Mouse (Mus musculus): ENCODE data around the gene Il13. TPM values are rescaled to one million over a fixed set of nuclear protein-coding genes. Genes with fewer than 3 reads are reported as not detected.

The Il13 gene
- polyA plus RNA-seq, 1 experiment from 2014 or later: not detected

DNA sequence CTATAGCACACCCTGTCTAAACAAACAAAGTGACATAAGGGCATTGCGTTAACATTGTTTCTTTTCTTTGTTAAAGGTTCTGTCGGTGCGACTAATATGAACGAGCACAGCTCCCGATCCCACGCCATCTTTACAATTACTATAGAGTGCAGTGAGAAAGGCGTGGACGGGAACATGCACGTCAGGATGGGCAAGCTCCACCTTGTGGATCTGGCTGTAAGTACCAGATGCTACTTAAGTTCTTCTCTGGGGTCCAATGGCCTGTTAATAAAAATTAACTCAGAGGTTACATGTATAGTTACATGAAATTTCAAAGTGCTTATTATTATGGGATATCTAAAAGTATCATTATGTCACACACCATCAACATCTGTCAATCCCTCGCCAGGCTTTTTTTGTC, 51.4 kb downstream of the Il13 start:
- Histone ChIP-seq H3K27me3 (replicated peaks; ENCODE audit: control insufficient read depth, insufficient read depth, low read length) (no peaks in the 10 kb centered on the region), H3K4me1 (ENCODE audit: control insufficient read depth, insufficient read depth, low read length) (no peaks in the 10 kb centered on the region), H3K9me3 (replicated peaks; ENCODE audit: control insufficient read depth, low read length) (no peaks in the 10 kb centered on the region), H3K9ac (ENCODE audit: low read length) (no peak overlapping the region), H3K4me2 (ENCODE audit: low read length) (no peak overlapping the region), H3K36me3 (ENCODE audit: control insufficient read depth, insufficient read depth, low read length) (peaks cover 84% of the 10 kb centered on the region), H3K27ac (ENCODE audit: low read depth, low read length) (no peak overlapping the region), H3K4me3 (ENCODE audit: low read depth, low read length) (no peak overlapping the region)
- 75% methylated on average over 10 of the region's 10 CpGs for WGBS
- DNase-seq (ENCODE audit: low spot score): no peak
- ATAC-seq: no peak

Other genes starting within 250 kb of the Il13 start
- gene Leap2, start 211.5 kb downstream of the Il13 start, polyA plus RNA-seq (2014; fragmentation: Nextera tagmentation; extraction: Ambion mirVana): not detected in 2 replicates
- 637 and 819 TPM in 2 replicates for gene Uqcrq, start 203.9 kb downstream of the Il13 start, polyA plus RNA-seq (2014; fragmentation: Nextera tagmentation; extraction: Ambion mirVana)
- 3.3 and 3.9 TPM in 2 replicates for gene Gdf9, start 203.7 kb downstream of the Il13 start, polyA plus RNA-seq (2014; fragmentation: Nextera tagmentation; extraction: Ambion mirVana)
- not detected in 2 replicates for gene Gm10447, start 177.6 kb downstream of the Il13 start, polyA plus RNA-seq (2014; fragmentation: Nextera tagmentation; extraction: Ambion mirVana)
- 1.5 and 1.7 TPM in 2 replicates for gene Shroom1, start 177.5 kb downstream of the Il13 start, polyA plus RNA-seq (2014; fragmentation: Nextera tagmentation; extraction: Ambion mirVana)
- gene Gm9837, start 164.2 kb downstream of the Il13 start, polyA plus RNA-seq (2014; fragmentation: Nextera tagmentation; extraction: Ambion mirVana): not detected in 2 replicates
- gene Gm9945, start 154.5 kb downstream of the Il13 start, polyA plus RNA-seq (2014; fragmentation: Nextera tagmentation; extraction: Ambion mirVana): 0.19 TPM in 1 of 2 replicates, not detected in the other
- 1.2 and 1.7 TPM in 2 replicates for gene Sowaha, start 154.4 kb downstream of the Il13 start, polyA plus RNA-seq (2014; fragmentation: Nextera tagmentation; extraction: Ambion mirVana)
- 12.3 and 16.7 TPM in 2 replicates for gene Sept8, start 115.4 kb downstream of the Il13 start, polyA plus RNA-seq (2014; fragmentation: Nextera tagmentation; extraction: Ambion mirVana)
- gene Kif3a, start 67.3 kb downstream of the Il13 start, polyA plus RNA-seq (2014; fragmentation: Nextera tagmentation; extraction: Ambion mirVana): 215 and 216 TPM in 2 replicates
- 5.9 and 6.9 TPM in 2 replicates for gene Il4, start 16.0 kb downstream of the Il13 start, polyA plus RNA-seq (2014; fragmentation: Nextera tagmentation; extraction: Ambion mirVana)
- 10.6 and 11.0 TPM in 2 replicates for gene Rad50, start 72.6 kb upstream of the Il13 start, polyA plus RNA-seq (2014; fragmentation: Nextera tagmentation; extraction: Ambion mirVana)
- gene Il5, start 86.1 kb upstream of the Il13 start, polyA plus RNA-seq (2014; fragmentation: Nextera tagmentation; extraction: Ambion mirVana): not detected in 2 replicates
- gene Irf1, start 135.3 kb upstream of the Il13 start, polyA plus RNA-seq (2014; fragmentation: Nextera tagmentation; extraction: Ambion mirVana): 3.0 and 3.8 TPM in 2 replicates
- gene Gm17334, start 138.5 kb upstream of the Il13 start, polyA plus RNA-seq (2014; fragmentation: Nextera tagmentation; extraction: Ambion mirVana): not detected in 2 replicates
- not detected in 2 replicates for gene Gm12216, start 224.6 kb upstream of the Il13 start, polyA plus RNA-seq (2014; fragmentation: Nextera tagmentation; extraction: Ambion mirVana)